Mouse (Mus musculus) liver, postnatal 0 days (tissue): ENCODE measurements at regions not wholly inside any gene's neighbourhood (a gene's known extent, or its start where the extent isn't known, plus 50 kb on each side); places are given as distances from the start of the nearest gene placed in this dataset.

Source experiments
- ATAC-seq: fragments of 200-750 bp; cut with Nextera tagmentation; 2 replicates; pipeline ENCODE4 v1.8.0; 2017; ENCODE audit warnings: mild to moderate bottlenecking, moderate library complexity
- DNase-seq: peaks from one replicate; pipeline ENCODE4 v3.0.0-alpha.2; 2016
- H3K27ac ChIP-seq: fragments of 300-500 bp; sonication (generic); 2 replicates; pipeline ENCODE4 v1.5.1; 2014; ENCODE audit warnings: antibody characterized with exemption, moderate library complexity, mild to moderate bottlenecking, low read depth
- H3K27me3 ChIP-seq: fragments of 300-500 bp; sonication (generic); 2 replicates; pipeline ENCODE4 v1.6.1; 2014; ENCODE audit warnings: low read length, control low read depth, mixed read lengths; ENCODE audit not compliant: insufficient read depth
- H3K36me3 ChIP-seq: fragments of 300-500 bp; sonication (generic); replicated peaks from 2 replicates; pipeline ENCODE4 v1.6.1; 2014; ENCODE audit warnings: mild to moderate bottlenecking, control low read depth, low read length, moderate library complexity, mixed read lengths; ENCODE audit not compliant: insufficient read depth
- H3K4me1 ChIP-seq: fragments of 300-500 bp; sonication (generic); 2 replicates; pipeline ENCODE4 v1.6.1; 2014; ENCODE audit warnings: antibody characterized with exemption, mild to moderate bottlenecking, control low read depth; ENCODE audit not compliant: insufficient read depth
- H3K4me2 ChIP-seq: fragments of 300-500 bp; sonication (generic); 2 replicates; pipeline ENCODE4 v1.6.1; 2014; ENCODE audit warnings: low read depth, mild to moderate bottlenecking, low read length, moderate library complexity, mixed read lengths
- H3K4me3 ChIP-seq: fragments of 300-500 bp; sonication (generic); 2 replicates; pipeline ENCODE4 v1.5.1; 2014; ENCODE audit warnings: low read depth, low read length
- H3K9ac ChIP-seq: fragments of 300-500 bp; sonication (generic); replicated peaks from 2 replicates; pipeline ENCODE4 v1.6.1; 2014; ENCODE audit warnings: mild to moderate bottlenecking, moderate library complexity
- H3K9me3 ChIP-seq: fragments of 300-500 bp; sonication (generic); 2 replicates; pipeline ENCODE4 v1.6.1; 2016; ENCODE audit warnings: mild to moderate bottlenecking, control low read depth, low read length, mixed read lengths
- CTCF ChIP-seq: sonication (generic); IDR thresholded peaks from 2 replicates; pipeline ENCODE4 v1.5.1; 2016; ENCODE audit warnings: antibody characterized with exemption, low read depth
- EP300 ChIP-seq: IDR thresholded peaks from 2 replicates; pipeline ENCODE4 v1.6.1; 2016; ENCODE audit warnings: antibody characterized with exemption, low read depth, mild to moderate bottlenecking
- WGBS: fragments of 180-500 bp; shearing (Covaris S2); extraction: QIAGEN DNeasy Blood & Tissue Kit; methylation state at CpG from one replicate; pipeline ENCODE4 v1.1.7; 2014; ENCODE audit not compliant: insufficient replicate concordance; 5-methylcytosine and 5-hydroxymethylcytosine counted together

DNA sequence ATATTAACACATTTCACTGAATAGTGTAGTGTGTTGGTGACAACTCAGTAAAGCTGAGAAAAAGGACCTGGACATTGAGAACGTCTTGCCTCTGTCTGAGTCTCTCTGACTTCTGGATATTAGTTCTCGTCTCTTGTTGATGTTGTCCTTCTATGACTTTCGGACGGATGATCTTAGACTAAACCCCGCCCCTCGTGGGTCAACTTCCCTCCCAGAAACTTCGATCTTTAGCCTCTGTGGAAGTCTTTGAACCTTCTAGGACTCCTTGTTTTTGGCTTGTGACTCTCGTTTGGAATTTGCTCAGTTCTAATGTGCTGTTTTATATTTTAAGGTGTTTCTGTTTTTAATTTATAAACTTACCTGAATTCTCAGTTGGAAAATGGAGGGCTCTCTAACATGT is 61.2 kb upstream of the Slc35c1 start:
- Histone ChIP-seq H3K4me1 (no peaks in the 10 kb centered on the region), H3K36me3 (no peaks in the 10 kb centered on the region), H3K9ac (no peak overlapping the region), H3K27ac (no peak overlapping the region), H3K4me3 (no peak overlapping the region), H3K4me2 (no peak overlapping the region), H3K9me3 (no peaks in the 10 kb centered on the region), H3K27me3 (no peaks in the 10 kb centered on the region)
- DNase-seq: no peak
- WGBS: 60% methylated on average over 8 of the region's 8 CpGs
- TF ChIP-seq EP300 (no peak), CTCF (no peak)
- no peak for ATAC-seq

DNA sequence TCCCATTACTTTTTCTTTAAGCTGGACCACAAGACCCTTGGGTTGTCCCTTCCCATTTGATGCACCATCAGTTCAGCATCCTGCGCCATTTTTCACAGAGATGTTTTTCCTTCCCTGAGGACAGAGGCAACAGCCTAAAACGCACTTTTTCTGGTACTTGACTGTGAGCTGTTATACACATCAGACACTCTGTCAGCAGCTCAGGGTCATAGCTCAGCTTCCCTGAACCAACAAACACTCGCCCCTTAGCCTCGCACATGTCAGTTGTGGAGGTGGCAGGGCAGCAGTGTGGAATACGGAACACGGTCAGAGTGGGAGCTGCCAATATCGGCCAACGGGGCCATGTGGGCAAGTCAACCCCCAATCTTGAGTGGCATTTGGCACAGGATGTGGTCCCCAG is 59.1 kb upstream of the Slc35c1 start:
- ATAC-seq: no peak
- no peak overlapping the region for H3K4me2 ChIP-seq
- 77% methylated on average over 8 of the region's 8 CpGs for WGBS
- no peak for DNase-seq
- H3K4me3 ChIP-seq: no peak overlapping the region
- H3K27ac ChIP-seq: no peak overlapping the region
- H3K27me3 ChIP-seq: no peaks in the 10 kb centered on the region
- no peaks in the 10 kb centered on the region for H3K36me3 ChIP-seq
- no peak overlapping the region for H3K9ac ChIP-seq
- no peaks in the 10 kb centered on the region for H3K4me1 ChIP-seq
- no peak for TF ChIP-seq CTCF
- no peak for TF ChIP-seq EP300
- no peaks in the 10 kb centered on the region for H3K9me3 ChIP-seq

DNA sequence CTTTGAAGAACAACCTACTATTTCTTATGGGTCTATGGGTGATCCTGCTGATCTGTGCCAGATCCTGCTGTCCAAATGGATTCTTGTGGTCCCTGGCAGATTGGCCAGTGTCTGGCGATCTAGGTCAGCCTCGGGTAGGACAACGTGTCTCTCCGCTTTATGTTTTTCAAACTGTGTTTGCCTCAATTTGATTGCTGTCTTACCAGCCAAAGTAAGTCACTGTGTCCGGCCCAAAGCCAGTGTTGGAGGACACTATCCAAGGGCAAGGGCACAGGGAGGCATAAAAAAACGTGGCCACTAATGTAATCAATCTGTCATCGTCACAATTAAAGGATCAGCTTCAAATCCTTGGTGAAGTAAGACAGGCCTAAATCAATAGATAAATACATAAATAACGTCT is 58.6 kb upstream of the Slc35c1 start:
- Histone ChIP-seq H3K27ac (no peak overlapping the region), H3K4me3 (no peak overlapping the region), H3K36me3 (no peaks in the 10 kb centered on the region), H3K9ac (no peak overlapping the region), H3K4me2 (no peak overlapping the region), H3K9me3 (no peaks in the 10 kb centered on the region), H3K27me3 (no peaks in the 10 kb centered on the region), H3K4me1 (no peaks in the 10 kb centered on the region)
- TF ChIP-seq CTCF (no peak), EP300 (no peak)
- 81% methylated on average over 8 of the region's 8 CpGs for whole genome bisulfite sequencing
- ATAC-seq (no peak), DNase-seq (no peak)

DNA sequence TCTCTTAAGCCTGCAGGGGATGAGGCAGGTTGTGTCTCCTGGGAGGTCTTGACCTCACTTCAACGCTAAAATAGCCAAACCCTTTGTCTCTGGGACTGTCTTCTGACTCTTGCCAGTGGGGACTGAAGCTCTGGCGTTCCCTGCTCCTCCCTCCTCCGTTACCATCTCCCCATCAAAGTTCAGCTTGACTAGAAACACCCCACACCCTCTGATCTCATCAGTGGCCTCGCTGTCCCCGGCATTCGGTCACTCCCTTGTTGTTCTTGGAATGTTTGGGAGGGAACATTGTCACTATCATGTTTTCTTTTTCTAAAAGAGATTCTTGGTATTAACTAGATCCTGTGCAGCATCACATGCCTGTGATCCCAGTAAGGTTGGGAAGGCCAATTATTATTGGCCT is 54.6 kb upstream of the Slc35c1 start:
- Histone ChIP-seq H3K4me2 (no peak overlapping the region), H3K36me3 (no peaks in the 10 kb centered on the region), H3K4me3 (no peak overlapping the region), H3K27me3 (no peaks in the 10 kb centered on the region), H3K4me1 (no peaks in the 10 kb centered on the region), H3K27ac (no peak overlapping the region), H3K9me3 (no peaks in the 10 kb centered on the region), H3K9ac (no peak overlapping the region)
- DNase-seq (no peak), ATAC-seq (no peak)
- TF ChIP-seq CTCF (no peak), EP300 (no peak)
- 50% methylated on average over 6 of the region's 6 CpGs for WGBS

DNA sequence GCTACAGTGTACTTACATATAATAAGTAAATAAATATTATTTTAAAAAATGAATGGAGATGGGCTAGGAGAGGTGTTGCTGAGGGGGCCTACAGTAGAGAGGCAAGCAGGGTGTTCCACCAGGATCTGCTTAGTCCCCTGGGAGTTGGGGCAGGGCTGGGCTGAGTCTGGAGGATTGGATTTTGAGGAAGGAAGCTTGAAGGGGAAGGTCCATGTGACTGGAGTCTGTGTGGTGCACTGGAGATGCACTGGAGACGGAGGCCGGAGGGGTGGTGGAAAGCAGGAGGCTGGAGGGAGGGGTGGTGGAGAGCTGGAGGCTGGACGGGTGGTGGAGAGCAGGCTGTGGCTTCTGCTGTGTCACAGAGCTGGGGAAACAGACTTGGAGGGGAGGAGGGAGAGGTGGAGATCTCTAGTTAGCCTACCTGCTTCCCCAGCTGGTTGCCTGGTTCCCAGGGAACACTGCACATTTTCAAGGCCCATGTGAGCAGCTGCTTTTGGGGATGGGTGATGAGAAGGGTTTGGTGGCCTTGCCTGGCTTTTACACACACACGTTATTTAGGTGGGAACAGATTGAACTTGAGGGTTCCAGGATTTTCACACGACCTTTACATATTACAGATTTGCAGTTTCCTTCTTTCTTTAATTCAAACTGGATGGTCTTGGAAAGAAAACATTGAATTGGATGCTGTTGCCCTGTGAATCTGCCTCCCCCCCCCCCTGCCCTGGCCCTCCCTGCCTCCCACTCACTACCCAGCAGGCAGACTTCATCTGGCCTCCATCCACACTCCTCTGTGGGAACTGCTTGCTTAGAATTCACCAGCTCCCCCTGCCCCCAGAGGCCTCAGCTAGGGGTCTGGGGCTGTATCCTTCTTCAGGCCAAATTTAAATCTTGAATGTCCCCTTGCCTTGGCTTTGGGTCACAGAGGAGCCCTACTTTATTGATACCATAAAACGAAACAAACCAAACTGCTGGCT is 51.7 kb upstream of the Slc35c1 start:
- 48% methylated on average over 6 of the region's 6 CpGs for WGBS
- Histone ChIP-seq H3K4me3 (no peak overlapping the region), H3K27me3 (no peaks in the 10 kb centered on the region), H3K27ac (no peak overlapping the region), H3K9me3 (no peaks in the 10 kb centered on the region), H3K36me3 (no peaks in the 10 kb centered on the region), H3K4me1 (no peaks in the 10 kb centered on the region), H3K4me2 (no peak overlapping the region), H3K9ac (no peak overlapping the region)
- DNase-seq (no peak), ATAC-seq (no peak)
- TF ChIP-seq CTCF (no peak), EP300 (no peak)
